ENCODE assay signal across 12 mouse cellular contexts in the genomic region with DNA sequence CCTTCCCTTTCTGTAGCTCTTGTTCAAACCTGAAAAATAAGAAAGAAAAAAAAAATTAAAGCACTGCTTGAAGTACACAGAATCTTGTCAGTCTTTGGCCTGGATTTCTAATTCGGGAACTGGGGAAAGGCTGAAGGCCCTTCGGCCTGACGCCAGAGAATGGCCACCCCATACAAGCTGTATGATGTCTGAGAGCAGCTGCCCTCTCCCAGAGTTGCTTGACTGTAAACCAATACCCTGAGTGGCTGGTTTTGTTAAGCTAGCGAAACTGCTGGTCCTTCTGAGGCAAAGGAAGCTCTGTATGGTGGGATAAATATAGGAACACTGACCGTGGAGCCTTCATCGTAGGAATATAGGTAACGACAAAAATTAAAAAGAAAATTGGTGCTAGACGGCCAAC.
"Had no signal": no experiment of that assay in that cellular context is flagged by ENCODE, and none has a peak within 500 bp of the region (broad histone marks: within the 10 kb centered on the region; RNA-seq: fewer than 3 reads in every experiment).

No protein-coding gene starts in this region.

- DNase-seq: kidney, adult 2 months; kidney, postnatal 14 days; lung, embryonic 14.5 days; lung, postnatal 10 days; lung, postnatal 4 days; midbrain, embryonic 14.5 days; right cerebral cortex, postnatal 4 days had no signal

- H3K27ac ChIP-seq: kidney, embryonic 15.5 days; limb, embryonic 13.5 days; liver, embryonic 12.5 days; midbrain, embryonic 10.5 days; neural tube, embryonic 12.5 days had no signal

- H3K4me3 ChIP-seq: kidney, embryonic 15.5 days; limb, embryonic 13.5 days; liver, embryonic 12.5 days; midbrain, embryonic 10.5 days; neural tube, embryonic 12.5 days had no signal

- H3K27me3 ChIP-seq: kidney, embryonic 15.5 days; limb, embryonic 13.5 days; neural tube, embryonic 12.5 days had no signal

- H3K36me3 ChIP-seq: kidney, embryonic 15.5 days; limb, embryonic 13.5 days; liver, embryonic 12.5 days; midbrain, embryonic 10.5 days; neural tube, embryonic 12.5 days had no signal

- ATAC-seq: liver, embryonic 12.5 days had no signal

- H3K9ac ChIP-seq: kidney, embryonic 15.5 days; limb, embryonic 13.5 days; liver, embryonic 12.5 days; lung, embryonic 14.5 days; neural tube, embryonic 12.5 days had no signal

- H3K4me2 ChIP-seq: kidney, embryonic 15.5 days; limb, embryonic 13.5 days; liver, embryonic 12.5 days; lung, embryonic 14.5 days; neural tube, embryonic 12.5 days had no signal

- H3K9me3 ChIP-seq: kidney, embryonic 15.5 days; limb, embryonic 13.5 days; liver, embryonic 12.5 days; midbrain, embryonic 10.5 days; neural tube, embryonic 12.5 days had no signal

- H3K4me1 ChIP-seq: limb, embryonic 13.5 days; liver, embryonic 12.5 days; midbrain, embryonic 10.5 days; neural tube, embryonic 12.5 days had no signal
